Mouse (Mus musculus) lung, postnatal 10 days (tissue): ENCODE measurements at regions not wholly inside any gene's neighbourhood (a gene's known extent, or its start where the extent isn't known, plus 50 kb on each side); places are given as distances from the start of the nearest gene placed in this dataset.
"Not testable (repeated sequence)": the region's sequence is repeated elsewhere in the genome, so short reads cannot be mapped to it uniquely, and the experiment has no call there.

Experiments
- DNase-seq: peaks from one replicate; pipeline ENCODE4 v3.0.0; 2021

- DNase-seq = not testable (repeated sequence)
Observed at GRCm38 (mm10) chr13:50906431-50906830, 194.2 kb upstream of the Spin1 start.

- DNase-seq = no peak
Observed at GRCm38 (mm10) chr13:50906910-50907309, 193.8 kb upstream of the Spin1 start.

DNA sequence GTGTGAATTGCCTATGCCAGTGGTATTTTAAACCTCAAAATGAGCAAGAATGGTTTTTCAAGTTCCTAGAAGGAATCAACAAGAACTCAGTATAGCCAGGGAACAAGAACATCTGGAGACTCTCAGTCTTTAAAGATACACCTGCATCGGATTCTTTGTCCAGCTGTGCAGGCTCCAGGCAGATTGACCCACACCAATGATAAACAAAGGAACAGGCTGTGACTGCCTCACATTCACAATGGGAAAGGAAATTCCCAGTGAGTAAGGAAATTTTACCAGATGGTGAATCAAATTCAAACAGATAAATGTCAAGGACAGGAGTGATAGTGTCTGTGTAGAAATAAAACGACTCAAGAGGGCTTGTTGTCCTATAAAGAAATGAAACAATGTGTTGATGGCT is 187.9 kb upstream of the Spin1 start:
- not testable (repeated sequence) for DNase-seq

DNA sequence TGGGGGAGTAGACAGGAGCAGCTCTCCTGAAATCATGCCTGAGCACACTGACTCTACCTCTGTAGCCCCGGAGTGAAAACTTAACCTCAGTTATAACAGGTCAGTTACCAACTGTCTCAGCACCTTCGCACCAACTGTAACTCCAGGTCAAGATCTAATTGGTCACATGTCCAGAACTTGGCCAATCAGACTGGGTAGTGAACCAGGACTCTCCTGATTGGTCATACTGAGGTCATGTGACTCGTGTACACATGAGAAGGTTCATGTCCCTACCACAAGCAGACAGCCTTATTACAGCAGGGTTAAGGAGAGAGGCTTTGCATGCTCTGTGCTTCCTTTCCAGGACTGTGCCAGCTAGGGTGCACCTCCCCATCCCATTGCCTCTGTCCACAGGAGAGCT is 166.7 kb upstream of the Spin1 start:
- not testable (repeated sequence) for DNase-seq

- DNase-seq = no peak
Observed at GRCm38 (mm10) chr13:50942561-50942960, 158.1 kb upstream of the Spin1 start.

DNA sequence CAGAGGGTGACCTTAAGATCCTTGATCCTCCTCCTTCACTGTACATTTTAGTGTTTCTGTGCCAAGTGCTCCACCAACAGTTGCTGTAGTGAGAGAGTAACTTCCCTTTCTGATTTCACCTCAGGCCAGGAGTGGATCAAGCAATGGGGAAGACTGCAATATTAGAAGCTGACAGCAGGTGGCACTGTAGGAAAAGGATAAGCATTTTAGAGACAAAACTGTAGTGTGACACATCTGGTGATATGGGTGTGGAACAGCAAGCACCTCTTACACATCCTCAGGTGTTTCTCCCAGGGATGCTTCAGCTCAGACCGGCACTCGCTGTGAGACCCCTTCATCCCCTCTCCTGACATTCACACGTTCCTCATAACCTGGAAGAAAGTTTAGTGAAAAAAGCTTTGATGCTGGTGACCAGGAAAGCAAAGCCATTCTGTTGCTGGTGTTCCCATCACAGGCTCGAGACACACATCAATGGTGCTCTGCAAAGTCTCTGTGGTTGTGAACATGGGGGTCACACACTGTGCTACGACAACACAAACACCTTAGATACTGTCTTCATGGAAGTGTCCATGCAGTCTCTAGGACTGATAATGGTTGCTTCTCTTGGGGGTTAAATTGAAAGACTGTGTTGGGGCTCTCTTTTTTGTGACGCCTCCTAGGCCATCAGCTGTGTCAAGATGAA is 151.0 kb upstream of the Spin1 start:
- peak; percentile 86 for DNase-seq

- no peak for DNase-seq
Observed at GRCm38 (mm10) chr13:50954671-50955070, 146.0 kb upstream of the Spin1 start.

DNA sequence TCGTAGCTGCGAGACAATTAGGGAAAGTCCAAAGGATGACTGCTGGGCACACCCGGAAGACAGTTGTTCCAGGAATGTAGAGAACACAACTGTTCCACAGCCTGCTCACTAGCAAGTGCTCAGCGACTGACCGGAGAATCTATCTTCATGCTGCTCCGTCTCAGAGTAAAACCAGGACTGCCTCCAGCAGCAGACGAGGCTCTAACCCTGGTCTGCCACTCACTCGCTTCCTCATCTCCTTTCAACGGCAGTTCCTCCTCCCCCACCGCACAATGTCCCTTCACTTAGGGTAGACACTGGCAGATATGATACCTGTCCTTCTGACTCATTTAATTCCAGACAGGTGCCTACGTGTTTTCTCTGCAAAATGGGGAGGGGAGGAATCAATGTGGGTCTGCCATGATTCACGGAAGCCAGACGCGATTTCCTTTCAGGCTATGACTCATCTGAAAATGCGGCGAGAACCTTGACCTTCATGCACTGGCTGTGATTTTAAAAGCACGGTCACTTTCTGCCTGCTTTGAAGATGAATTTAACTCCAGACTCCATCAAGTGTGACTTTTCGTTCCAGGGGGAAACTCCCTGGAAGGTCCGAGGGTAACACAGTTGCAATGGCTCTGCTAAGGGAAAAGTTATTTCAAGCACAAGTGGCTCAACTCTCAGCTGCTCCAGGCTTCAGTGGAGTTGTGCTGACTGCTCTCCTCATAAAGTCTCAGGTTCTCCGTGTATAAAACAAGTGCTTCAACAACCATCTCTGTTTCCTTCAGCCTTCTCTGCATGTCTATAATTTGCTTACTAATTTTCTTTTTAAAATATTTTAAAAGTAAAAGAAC is 142.4 kb upstream of the Spin1 start:
- no peak for DNase-seq

- no peak for DNase-seq
Observed at GRCm38 (mm10) chr13:50960909-50961308, 139.8 kb upstream of the Spin1 start.

DNA sequence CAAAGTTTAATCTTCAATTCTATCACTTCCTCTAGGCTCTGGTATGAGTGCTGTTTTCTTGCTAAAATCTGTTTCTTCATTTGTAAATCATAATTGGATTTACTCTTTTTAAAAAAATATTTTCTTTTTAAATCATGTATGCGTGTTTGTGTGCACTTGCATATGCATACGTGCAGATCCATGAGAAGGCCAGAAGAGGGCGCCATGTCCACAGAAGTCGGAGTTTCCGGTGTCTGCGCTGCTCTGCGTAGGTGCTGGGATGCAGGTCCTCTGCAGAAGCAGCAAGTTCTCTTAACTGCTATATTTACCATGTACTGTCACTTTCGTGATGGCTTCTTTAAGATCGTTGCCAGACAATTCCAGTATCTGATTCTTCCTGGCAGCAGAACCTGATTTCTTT is 136.6 kb upstream of the Spin1 start:
- DNase-seq = peak; percentile 45

- DNase-seq = not testable (repeated sequence)
Observed at GRCm38 (mm10) chr13:50965041-50965440, 135.6 kb upstream of the Spin1 start.

GRCm38 (mm10) chr13:50965678-50966077 is 135.0 kb upstream of the Spin1 start:
- DNase-seq = no peak

GRCm38 (mm10) chr13:50966826-50967225 is 133.9 kb upstream of the Spin1 start:
- no peak for DNase-seq

DNA sequence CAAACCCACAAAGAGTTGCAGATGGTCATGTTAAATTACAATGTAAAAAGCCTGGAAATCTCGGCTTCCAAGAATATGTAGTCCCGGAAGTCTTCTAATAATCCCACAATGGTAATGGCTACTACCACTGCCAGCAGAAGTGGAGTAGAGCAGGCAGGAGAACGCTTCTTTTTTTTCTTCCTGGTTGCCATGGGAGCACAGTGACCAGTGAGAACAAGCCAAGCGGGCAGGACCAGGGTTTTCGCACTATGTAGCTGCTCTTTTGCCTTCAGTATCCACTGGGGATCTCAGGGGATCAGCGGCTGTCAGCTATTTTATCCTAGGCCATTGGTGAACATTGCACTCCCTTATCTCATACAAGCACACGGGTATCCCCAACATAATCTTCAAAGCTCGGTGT is 127.3 kb upstream of the Spin1 start:
- no peak for DNase-seq

- DNase-seq = no peak
Observed at GRCm38 (mm10) chr13:50975306-50975920, 125.3 kb upstream of the Spin1 start.

- no peak for DNase-seq
Observed at GRCm38 (mm10) chr13:50982005-50982404, 118.7 kb upstream of the Spin1 start.

GRCm38 (mm10) chr13:50982990-50983389 is 117.7 kb upstream of the Spin1 start:
- DNase-seq = no peak

DNA sequence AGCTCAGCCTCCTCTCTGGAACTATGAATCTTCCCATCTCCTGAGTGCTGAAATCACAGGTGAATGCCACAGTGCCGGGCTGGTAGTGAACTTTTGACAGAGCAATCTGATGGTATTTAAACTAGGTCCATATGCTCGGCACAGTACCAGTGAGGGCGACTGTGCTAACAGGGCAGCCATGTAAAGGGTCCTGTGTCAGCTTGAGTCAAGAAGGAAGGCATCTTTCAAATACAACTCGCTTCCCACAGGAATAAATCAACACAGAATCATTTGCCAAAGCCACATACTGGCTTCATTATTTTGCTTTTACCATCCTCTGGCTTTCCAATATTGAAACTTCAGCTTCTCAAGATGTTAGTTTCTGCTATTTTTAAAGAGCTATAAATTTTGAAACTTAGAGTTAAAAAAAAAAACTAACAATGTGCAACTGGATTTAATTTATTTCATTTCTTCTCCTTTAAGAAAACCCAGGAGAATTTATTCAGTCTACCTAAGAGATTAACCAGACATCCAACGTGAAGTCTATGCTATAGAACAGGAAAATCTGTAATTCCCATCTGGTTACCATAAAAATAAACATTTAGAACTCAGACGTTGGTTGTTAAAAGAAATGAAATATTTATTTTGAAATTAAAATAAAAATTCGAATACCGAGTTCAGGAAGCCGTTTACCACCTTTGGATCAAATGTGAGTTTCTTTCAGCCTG is 108.8 kb upstream of the Spin1 start:
- DNase-seq = no peak

- no peak for DNase-seq
Observed at GRCm38 (mm10) chr13:50999738-51000137, 100.9 kb upstream of the Spin1 start.

DNA sequence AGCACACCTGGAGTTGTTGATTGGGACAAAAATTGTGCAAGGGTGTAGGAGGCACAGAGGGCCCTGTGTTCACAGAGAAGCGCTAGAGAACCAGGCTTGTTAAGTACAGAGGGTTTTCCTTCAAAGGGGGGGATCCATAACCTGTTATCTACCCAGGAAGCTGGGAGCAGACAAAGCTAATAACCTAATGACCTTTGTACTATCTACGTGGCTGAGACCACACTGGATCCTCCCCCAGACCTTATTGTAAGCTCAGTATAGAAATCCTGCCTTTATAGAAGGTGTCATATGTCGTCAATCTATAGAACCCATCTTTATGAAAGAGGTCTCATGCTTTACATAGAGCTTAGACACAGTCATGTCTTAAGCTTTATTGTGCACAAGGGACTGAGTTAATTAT is 95.9 kb upstream of the Spin1 start:
- no peak for DNase-seq

DNA sequence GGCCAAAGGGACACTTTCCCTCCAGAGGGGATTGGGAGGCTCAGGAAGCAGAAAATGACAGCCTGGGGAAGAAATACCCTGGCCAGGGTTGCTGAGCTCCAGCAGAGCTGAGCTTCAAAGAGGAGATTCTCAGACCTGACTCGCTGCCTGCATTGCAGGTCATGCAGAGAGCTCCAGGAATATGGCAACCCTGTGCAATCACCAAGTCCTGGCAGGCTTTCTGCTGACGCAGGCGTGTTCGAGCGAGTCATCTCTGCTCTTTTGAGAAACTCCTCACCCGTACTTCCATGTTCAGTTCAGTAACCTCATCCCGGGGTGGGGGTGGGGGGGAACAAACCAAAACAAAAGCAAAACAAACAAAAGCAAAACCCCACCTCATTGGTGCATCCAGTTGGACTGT is 89.9 kb upstream of the Spin1 start:
- no peak for DNase-seq

DNA sequence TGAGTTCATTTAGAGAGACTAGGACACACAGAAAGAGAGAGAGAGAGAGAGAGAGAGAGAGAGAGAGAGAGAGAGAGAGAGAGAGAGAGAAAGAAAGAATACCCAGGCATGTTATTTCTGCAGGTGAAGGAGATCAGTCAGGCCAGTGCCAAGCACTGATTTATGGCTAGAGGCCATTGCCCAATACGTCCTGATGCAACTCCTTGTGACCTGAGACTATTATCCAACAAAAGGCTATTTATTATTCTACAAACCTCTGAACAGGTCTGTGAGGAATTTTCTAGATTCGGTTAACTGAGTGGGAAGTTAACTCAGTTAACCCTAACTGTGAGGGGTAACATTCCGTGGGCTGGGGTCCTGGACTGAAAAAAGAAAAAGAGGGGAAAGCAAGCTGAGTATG is 84.5 kb upstream of the Spin1 start:
- no peak for DNase-seq

- no peak for DNase-seq
Observed at GRCm38 (mm10) chr13:51016956-51017703, 83.5 kb upstream of the Spin1 start.
